Mouse (Mus musculus): ENCODE measurements at regions not wholly inside any gene's neighbourhood (a gene's known extent, or its start where the extent isn't known, plus 50 kb on each side); places are given as distances from the start of the nearest gene placed in this dataset.

DNA sequence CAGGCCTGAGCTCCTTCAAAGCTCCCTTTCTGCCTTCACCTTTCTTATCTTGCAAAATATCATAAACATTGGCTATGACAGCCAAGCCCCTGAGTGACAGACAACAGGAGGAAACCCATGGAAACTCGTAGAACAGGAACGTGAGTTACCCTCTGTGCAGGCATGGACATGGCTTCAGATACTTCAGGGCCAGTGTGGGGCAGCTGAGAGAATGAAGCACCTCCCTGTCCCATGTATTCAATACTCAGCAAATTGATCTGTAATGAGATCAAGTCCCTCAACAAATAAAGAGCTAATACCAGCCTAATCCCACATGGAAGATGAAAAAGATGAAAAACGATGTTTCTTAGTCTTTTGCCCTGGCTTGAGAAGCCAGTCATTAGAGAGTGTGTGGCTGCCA lies 249.5 kb downstream of the Maf start:
- no peak for TF ChIP-seq CTCF (IDR thresholded peaks at IDR 0.05; ENCODE audit: low read depth)
- no peak for TF ChIP-seq EP300 (IDR thresholded peaks at IDR 0.05; ENCODE audit: low read depth)

All from liver, postnatal 0 days (tissue).